Mouse (Mus musculus) fibroblast of lung, adult 2 months (primary cell): ENCODE measurements around the gene Cubn.
A peak's percentile ranks its signal among the peaks of the same experiment; 100 is the strongest.

Source experiments
- DNase-seq: peaks from one replicate; pipeline ENCODE4 v3.0.0-alpha.2; 2011; ENCODE audit warnings: low read depth

Gene Cubn

GRCm38 (mm10) chr2:13484566-13484965 lies 7.0 kb downstream of the Cubn start:
- no peak for DNase-seq

GRCm38 (mm10) chr2:13480744-13481143 lies 10.9 kb downstream of the Cubn start:
- DNase-seq = no peak

GRCm38 (mm10) chr2:13479165-13479564 lies 12.4 kb downstream of the Cubn start:
- DNase-seq = no peak

GRCm38 (mm10) chr2:13470108-13470507 lies 21.5 kb downstream of the Cubn start:
- no peak for DNase-seq

- DNase-seq = no peak
These were observed 22.0 kb downstream of the Cubn start for GRCm38 (mm10) chr2:13469641-13470040.

GRCm38 (mm10) chr2:13466685-13467084 lies 24.9 kb downstream of the Cubn start:
- DNase-seq = no peak

- DNase-seq = no peak
These were observed 33.5 kb downstream of the Cubn start for GRCm38 (mm10) chr2:13458088-13458487.

- DNase-seq = no peak
These were observed 34.8 kb downstream of the Cubn start for GRCm38 (mm10) chr2:13456821-13457220.

- no peak for DNase-seq
These were observed 39.8 kb downstream of the Cubn start for GRCm38 (mm10) chr2:13451495-13452491.

GRCm38 (mm10) chr2:13450895-13451294 lies 40.7 kb downstream of the Cubn start:
- peak; percentile 67 for DNase-seq

GRCm38 (mm10) chr2:13450470-13450869 lies 41.1 kb downstream of the Cubn start:
- no peak for DNase-seq

GRCm38 (mm10) chr2:13445156-13445555 lies 46.5 kb downstream of the Cubn start:
- no peak for DNase-seq

- no peak for DNase-seq
These were observed 52.6 kb downstream of the Cubn start for GRCm38 (mm10) chr2:13438983-13439382.

- DNase-seq = no peak
These were observed 53.3 kb downstream of the Cubn start for GRCm38 (mm10) chr2:13438275-13438845.

- DNase-seq = no peak
These were observed 59.6 kb downstream of the Cubn start for GRCm38 (mm10) chr2:13432002-13432401.

GRCm38 (mm10) chr2:13421974-13422760 lies 69.4 kb downstream of the Cubn start:
- DNase-seq = peak; percentile 79

GRCm38 (mm10) chr2:13416765-13417524 lies 74.7 kb downstream of the Cubn start:
- no peak for DNase-seq

GRCm38 (mm10) chr2:13413520-13414178 lies 78.0 kb downstream of the Cubn start:
- no peak for DNase-seq

- DNase-seq = no peak
These were observed 81.0 kb downstream of the Cubn start for GRCm38 (mm10) chr2:13410660-13411059.

GRCm38 (mm10) chr2:13409767-13410519 lies 81.7 kb downstream of the Cubn start:
- peak; percentile 86 for DNase-seq
